Mouse (Mus musculus) G1E (cell line): ENCODE measurements around the gene Tia1. TPM values are rescaled to one million over a fixed set of nuclear protein-coding genes. Genes with fewer than 3 reads are reported as not detected.

Source experiments
- ATAC-seq: 2 replicates; pipeline ENCODE4 v1.8.0; 2016; ENCODE audit warnings: mild to moderate bottlenecking; ENCODE audit not compliant: insufficient number of reproducible peaks, poor library complexity, low FRiP score, severe bottlenecking; ENCODE audit errors: extremely low read depth
- DNase-seq: peaks from one replicate; pipeline ENCODE4 v3.0.0; 2012; ENCODE audit warnings: low spot score
- H3K27me3 ChIP-seq: 2 replicates; pipeline ENCODE4 v1.6.1; 2012; ENCODE audit warnings: mild to moderate bottlenecking, low read length, inconsistent platforms; ENCODE audit not compliant: insufficient read depth
- H3K36me3 ChIP-seq: replicated peaks from 2 replicates; pipeline ENCODE3; 2012; ENCODE audit warnings: mild to moderate bottlenecking, inconsistent platforms
- H3K4me1 ChIP-seq: 2 replicates; pipeline ENCODE4 v1.6.1; 2012; ENCODE audit warnings: low read depth, low read length, inconsistent platforms, mixed read lengths; ENCODE audit not compliant: insufficient read depth
- H3K4me3 ChIP-seq: 2 replicates; pipeline ENCODE4 v1.5.1; 2012; ENCODE audit warnings: low read depth, mild to moderate bottlenecking, inconsistent platforms, low read length, moderate library complexity, mixed read lengths
- H3K9me3 ChIP-seq: replicated peaks from 2 replicates; pipeline ENCODE4 v1.6.1; 2012; ENCODE audit warnings: inconsistent platforms
- CTCF ChIP-seq: IDR thresholded peaks from 2 replicates; pipeline ENCODE4 v1.5.1; 2012; ENCODE audit warnings: low read depth, low read length, inconsistent platforms, mixed read lengths
- GATA1 ChIP-seq: IDR thresholded peaks from 2 replicates; pipeline ENCODE4 v1.6.1; 2012; ENCODE audit warnings: borderline replicate concordance, low read length, inconsistent platforms, mixed read lengths
- GATA2 ChIP-seq: IDR thresholded peaks from 2 replicates; pipeline ENCODE4 v1.6.1; 2012; ENCODE audit warnings: low read depth, low read length, inconsistent platforms, borderline replicate concordance
- POLR2AphosphoS5 ChIP-seq: IDR thresholded peaks from 2 replicates; pipeline ENCODE4 v1.6.1; 2012; ENCODE audit warnings: low read depth, low read length, inconsistent platforms; ENCODE audit not compliant: insufficient replicate concordance
- TAL1 ChIP-seq: conservative IDR thresholded peaks from 2 replicates; pipeline ENCODE4 v1.6.1; 2012; ENCODE audit warnings: low read depth, low read length, inconsistent platforms, mixed read lengths
- polyA plus RNA-seq: library from polyadenylated mRNA; stranded (reverse); fragments of >175 nt; gene quantifications from 2 replicates; pipeline ENCODE4 v1.2.3, GENCODE M21; 2012
- total RNA-seq, 2 experiments: library from RNA; stranded (forward) in 1 of 2; stranded (reverse) in 1 of 2; fragments of 200-1000 nt in 1 of 2; fragments of >200 nt in 1 of 2; fragmentation: Nextera tagmentation in 1 of 2; gene quantifications; 2 replicates each; pipeline ENCODE4 v1.2.3; 2014 to 2017

Gene Tia1
- total and polyA plus RNA-seq, 3 experiments, result 25.4 to 165 (median 84.0) TPM

- DNase-seq, result no peak
Observed at GRCm38 (mm10) chr6:86398986-86399385, 5.0 kb upstream of the Tia1 start.

GRCm38 (mm10) chr6:86399995-86400394 lies 4.0 kb upstream of the Tia1 start:
- no peak overlapping the region for H3K4me3 ChIP-seq
- ATAC-seq, result no peak
- TF ChIP-seq GATA1, result no peak
- TF ChIP-seq TAL1, result no peak
- TF ChIP-seq POLR2AphosphoS5, result no peak
- no peak for TF ChIP-seq GATA2
- no peak for TF ChIP-seq CTCF
- H3K36me3 ChIP-seq, result peaks cover 8% of the 10 kb centered on the region
- H3K9me3 ChIP-seq, result no peaks in the 10 kb centered on the region
- peaks cover 56% of the 10 kb centered on the region for H3K4me1 ChIP-seq
- no peak for DNase-seq
- H3K27me3 ChIP-seq, result no peaks in the 10 kb centered on the region

More at GRCm38 (mm10) chr6:86398986-86399385, 5.0 kb upstream of the Tia1 start:
- Histone ChIP-seq H3K36me3 (peaks cover 17% of the 10 kb centered on the region), H3K4me3 (no peak overlapping the region), H3K4me1 (peaks cover 59% of the 10 kb centered on the region), H3K9me3 (no peaks in the 10 kb centered on the region), H3K27me3 (no peaks in the 10 kb centered on the region)
- no peak for ATAC-seq
- no peak for TF ChIP-seq POLR2AphosphoS5
- no peak for TF ChIP-seq TAL1
- no peak for TF ChIP-seq CTCF
- no peak for TF ChIP-seq GATA1
- TF ChIP-seq GATA2, result no peak

GRCm38 (mm10) chr6:86400972-86401371 lies 3.0 kb upstream of the Tia1 start:
- Histone ChIP-seq H3K36me3 (no peaks in the 10 kb centered on the region), H3K9me3 (no peaks in the 10 kb centered on the region), H3K4me1 (peaks cover 53% of the 10 kb centered on the region), H3K27me3 (no peaks in the 10 kb centered on the region), H3K4me3 (peak overlapping the region; percentile 13; the same call in 1 of the 2 replicates)
- ATAC-seq, result peak; percentile 51; the same call in 1 of the 2 replicates
- TF ChIP-seq TAL1, result no peak
- TF ChIP-seq CTCF, result peak; percentile 45
- DNase-seq, result peak; percentile 38

GRCm38 (mm10) chr6:86402681-86403607 lies 1.1 kb upstream of the Tia1 start:
- Histone ChIP-seq H3K9me3 (no peaks in the 10 kb centered on the region), H3K4me1 (peaks cover 39% of the 10 kb centered on the region), H3K36me3 (peaks cover 14% of the 10 kb centered on the region), H3K4me3 (peak overlapping the region; percentile 92), H3K27me3 (no peaks in the 10 kb centered on the region)
- no peak for ATAC-seq
- no peak for DNase-seq
- no peak for TF ChIP-seq CTCF
- no peak for TF ChIP-seq GATA1
- TF ChIP-seq GATA2, result no peak
- no peak for TF ChIP-seq TAL1
- TF ChIP-seq POLR2AphosphoS5, result no peak

GRCm38 (mm10) chr6:86403728-86404099 lies 305 bp upstream of the Tia1 start:
- Histone ChIP-seq H3K27me3 (no peaks in the 10 kb centered on the region), H3K9me3 (no peaks in the 10 kb centered on the region), H3K36me3 (peaks cover 17% of the 10 kb centered on the region), H3K4me1 (peaks cover 37% of the 10 kb centered on the region), H3K4me3 (peak overlapping the region; percentile 92)
- peak; percentile 37; the same call in 1 of the 2 replicates for ATAC-seq
- no peak for TF ChIP-seq TAL1
- no peak for TF ChIP-seq GATA2
- no peak for TF ChIP-seq CTCF
- no peak for TF ChIP-seq GATA1
- no peak for TF ChIP-seq POLR2AphosphoS5
- no peak for DNase-seq

- peaks cover 24% of the 10 kb centered on the region for H3K36me3 ChIP-seq
- no peak for TF ChIP-seq GATA2
- no peak for TF ChIP-seq GATA1
- no peak for TF ChIP-seq TAL1
- no peak for TF ChIP-seq POLR2AphosphoS5
- TF ChIP-seq CTCF, result no peak
- peak overlapping the region; percentile 92 for H3K4me3 ChIP-seq
- DNase-seq, result peak; percentile 6
- H3K4me1 ChIP-seq, result peaks cover 37% of the 10 kb centered on the region
- no peaks in the 10 kb centered on the region for H3K27me3 ChIP-seq
- no peak for ATAC-seq
- no peaks in the 10 kb centered on the region for H3K9me3 ChIP-seq
Observed at GRCm38 (mm10) chr6:86404996-86405395, 977 bp downstream of the Tia1 start.
